Mouse (Mus musculus): ENCODE data around the gene Lrfn4.

The Lrfn4 gene

GRCm38 (mm10) chr19:4569356-4570236 lies 45.9 kb downstream of the Lrfn4 start:
- DNase-seq (ENCODE audit: low spot score in 2 of 2), result no peak

- DNase-seq (ENCODE audit: low spot score in 2 of 2), result no peak
These were observed 46.6 kb downstream of the Lrfn4 start for GRCm38 (mm10) chr19:4568832-4569231.

GRCm38 (mm10) chr19:4567665-4568064 lies 47.8 kb downstream of the Lrfn4 start:
- DNase-seq (ENCODE audit: low spot score in 2 of 2), result no peak

- no peak for DNase-seq (ENCODE audit: low spot score in 2 of 2)
These were observed 48.6 kb downstream of the Lrfn4 start for GRCm38 (mm10) chr19:4566880-4567279.

- no peak for DNase-seq (ENCODE audit: low spot score in 2 of 2)
These were observed 49.8 kb downstream of the Lrfn4 start for GRCm38 (mm10) chr19:4565678-4566077.

Data from urinary bladder, adult 18-20 months (tissue).